Mouse (Mus musculus): ENCODE data around the gene Smim4.

Smim4 gene

GRCm38 (mm10) chr14:31138219-31138896 is 9.6 kb upstream of the Smim4 start:
- DNase-seq: no peak

GRCm38 (mm10) chr14:31137791-31138190 is 9.0 kb upstream of the Smim4 start:
- DNase-seq: no peak

- no peak for DNase-seq
Measured at GRCm38 (mm10) chr14:31137281-31137595, 8.5 kb upstream of the Smim4 start.

- no peak for DNase-seq
Measured at GRCm38 (mm10) chr14:31136411-31137280, 7.9 kb upstream of the Smim4 start.

- DNase-seq: no peak
Measured at GRCm38 (mm10) chr14:31135495-31136410, 7.0 kb upstream of the Smim4 start.

- no peak for DNase-seq
Measured at GRCm38 (mm10) chr14:31134015-31135000, 5.6 kb upstream of the Smim4 start.

GRCm38 (mm10) chr14:31133023-31133665 is 4.4 kb upstream of the Smim4 start:
- no peak for DNase-seq

- DNase-seq: no peak
Measured at GRCm38 (mm10) chr14:31132491-31132975, 3.8 kb upstream of the Smim4 start.

- DNase-seq: no peak
Measured at GRCm38 (mm10) chr14:31132031-31132430, 3.3 kb upstream of the Smim4 start.

GRCm38 (mm10) chr14:31131272-31131821 is 2.6 kb upstream of the Smim4 start:
- peak in 1 of 2 experiments; percentile 28 for DNase-seq

- peak; percentile 76 to 80 for DNase-seq
Measured at GRCm38 (mm10) chr14:31130236-31131220, 1.8 kb upstream of the Smim4 start, which contains the start of gene Nt5dc2. Gene Nt5dc2, plus strand, starts transcription at chr14:31131053.

- DNase-seq: no peak
Measured at GRCm38 (mm10) chr14:31129326-31130235, 825 bp upstream of the Smim4 start.

GRCm38 (mm10) chr14:31128101-31128825 is 493 bp downstream of the Smim4 start:
- DNase-seq: peak in 1 of 2 experiments; percentile 55

- no peak for DNase-seq
Measured at GRCm38 (mm10) chr14:31126826-31127225, 1.9 kb downstream of the Smim4 start.

- no peak for DNase-seq
Measured at GRCm38 (mm10) chr14:31125106-31126075, 3.4 kb downstream of the Smim4 start.

GRCm38 (mm10) chr14:31115522-31115921 is 13.2 kb downstream of the Smim4 start:
- DNase-seq: no peak

All from B cell, adult 2 months (primary cell).